Mouse (Mus musculus) kidney, adult 2 months (tissue): ENCODE data around the gene Tmem101. TPM values are rescaled to one million over a fixed set of nuclear protein-coding genes. Genes with fewer than 3 reads are reported as not detected.

ENCODE experiments used
- DNase-seq: peaks from one replicate; pipeline ENCODE4 v3.0.0; 2021
- H3K27ac ChIP-seq: fragments of 200-500 bp; 2 replicates; pipeline ENCODE4 v1.5.1; 2012; ENCODE audit warnings: low read depth, low read length, control low read depth, inconsistent platforms; ENCODE audit not compliant: insufficient read depth
- H3K27me3 ChIP-seq: fragments of 200-500 bp; replicated peaks from 2 replicates; pipeline ENCODE4 v1.6.1; 2012; ENCODE audit warnings: mild to moderate bottlenecking, moderate library complexity, low read length, inconsistent platforms; ENCODE audit not compliant: control insufficient read depth, insufficient read depth
- H3K36me3 ChIP-seq: fragments of 200-500 bp; 2 replicates; pipeline ENCODE4 v1.6.1; 2012; ENCODE audit warnings: mild to moderate bottlenecking, moderate library complexity, low read length, inconsistent platforms; ENCODE audit not compliant: control insufficient read depth, insufficient read depth
- H3K4me1 ChIP-seq: fragments of 200-500 bp; 2 replicates; pipeline ENCODE4 v1.6.1; 2011; ENCODE audit warnings: low read length; ENCODE audit not compliant: control insufficient read depth, insufficient read depth
- H3K4me3 ChIP-seq: fragments of 200-500 bp; 2 replicates; pipeline ENCODE4 v1.5.1; 2011; ENCODE audit warnings: mild to moderate bottlenecking, low read depth, low read length, control low read depth; ENCODE audit not compliant: insufficient read depth
- CTCF ChIP-seq: fragments of 200-500 bp; conservative IDR thresholded peaks from 2 replicates; pipeline ENCODE4 v1.5.1; 2011; ENCODE audit warnings: low read depth, mild to moderate bottlenecking, control low read depth, low read length, moderate library complexity, mixed read lengths; ENCODE audit not compliant: insufficient read depth, insufficient read length
- POLR2A ChIP-seq: fragments of 200-500 bp; IDR thresholded peaks from one replicate; pipeline ENCODE4 v1.6.1; 2011; ENCODE audit warnings: low read depth, low read length, control low read depth
- WGBS: fragments of 180-500 bp; shearing (Covaris S2); methylation state at CpG from one replicate; pipeline ENCODE4 v1.1.7; 2018; 5-methylcytosine and 5-hydroxymethylcytosine counted together
- polyA plus RNA-seq: library from polyadenylated mRNA; depleted of rRNA; stranded (reverse); fragments of >200 nt; gene quantifications from 2 replicates; pipeline ENCODE4 v1.2.3, GENCODE M21; 2012; rRNA removed

Gene Tmem101
- polyA plus RNA-seq, 1 experiment = 18.3 TPM

DNA sequence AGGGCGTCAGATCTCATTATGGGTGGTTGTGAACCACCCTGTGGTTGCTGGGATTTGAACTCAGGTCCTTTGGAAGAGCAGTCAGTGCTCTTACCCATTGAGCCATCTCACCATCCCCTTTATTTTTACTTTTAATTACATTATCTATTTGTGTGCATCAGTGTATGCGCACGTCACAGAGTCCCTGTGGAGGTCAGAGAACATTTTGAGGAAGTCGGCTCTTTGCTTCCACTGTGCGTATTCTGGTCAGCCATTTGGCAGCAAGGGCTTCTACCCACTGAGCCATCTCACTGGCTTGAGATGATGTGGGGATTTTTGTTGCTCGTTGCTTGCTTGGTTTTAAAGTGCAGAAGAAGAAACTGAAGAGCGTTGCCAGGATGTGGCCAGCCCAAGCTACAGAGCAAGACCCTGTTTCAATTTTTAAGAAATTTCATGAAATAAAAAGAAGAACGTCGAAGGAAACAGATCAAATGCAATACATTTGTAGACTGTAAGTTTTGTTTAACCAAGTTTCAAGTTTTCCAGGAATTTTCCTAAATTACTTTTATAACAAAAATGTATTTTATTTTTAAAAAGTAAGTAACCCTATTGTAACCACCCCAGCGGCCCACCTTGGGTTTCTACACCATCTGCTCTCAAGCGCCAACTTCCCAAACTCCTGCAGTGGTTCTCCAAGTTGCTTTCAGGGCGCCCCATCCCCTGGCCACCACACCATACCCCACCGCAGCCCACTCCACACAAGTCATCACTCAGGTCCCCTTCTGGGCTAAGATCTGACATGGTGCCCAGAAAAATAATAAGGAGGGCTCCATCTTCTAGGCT is 18.4 kb downstream of the Tmem101 start:
- no peak for DNase-seq
- Histone ChIP-seq H3K36me3 (no peaks in the 10 kb centered on the region), H3K4me3 (no peak overlapping the region), H3K27me3 (no peaks in the 10 kb centered on the region), H3K4me1 (no peaks in the 10 kb centered on the region), H3K27ac (no peak overlapping the region)
- WGBS = 49% methylated on average over 13 of the region's 13 CpGs
- TF ChIP-seq CTCF = no peak

DNA sequence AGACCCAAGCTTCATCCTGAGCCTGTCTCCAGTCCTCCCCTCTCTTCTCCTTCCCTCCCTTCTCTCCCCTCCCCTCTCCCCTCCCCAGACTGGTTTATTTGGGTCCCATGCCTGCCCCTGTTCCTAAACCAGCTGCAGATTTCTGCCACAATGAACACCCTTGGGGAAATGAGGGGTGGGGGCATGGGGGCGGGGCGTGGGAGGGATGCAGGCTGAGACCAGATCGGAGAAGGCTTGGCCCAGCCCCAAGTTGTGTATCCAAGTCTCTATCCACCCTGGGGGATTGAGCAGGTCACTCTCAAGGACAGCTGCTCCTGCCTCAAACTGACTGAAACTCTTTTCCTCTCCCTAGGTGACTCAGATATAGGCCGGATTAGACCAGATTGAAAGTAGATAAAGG is 21.7 kb downstream of the Tmem101 start:
- Histone ChIP-seq H3K27me3 (no peaks in the 10 kb centered on the region), H3K27ac (no peak overlapping the region), H3K4me3 (no peak overlapping the region), H3K36me3 (no peaks in the 10 kb centered on the region), H3K4me1 (no peaks in the 10 kb centered on the region)
- 21% methylated on average over 4 of the region's 4 CpGs for WGBS
- TF ChIP-seq POLR2A = no peak
- TF ChIP-seq CTCF = no peak
- DNase-seq = no peak

DNA sequence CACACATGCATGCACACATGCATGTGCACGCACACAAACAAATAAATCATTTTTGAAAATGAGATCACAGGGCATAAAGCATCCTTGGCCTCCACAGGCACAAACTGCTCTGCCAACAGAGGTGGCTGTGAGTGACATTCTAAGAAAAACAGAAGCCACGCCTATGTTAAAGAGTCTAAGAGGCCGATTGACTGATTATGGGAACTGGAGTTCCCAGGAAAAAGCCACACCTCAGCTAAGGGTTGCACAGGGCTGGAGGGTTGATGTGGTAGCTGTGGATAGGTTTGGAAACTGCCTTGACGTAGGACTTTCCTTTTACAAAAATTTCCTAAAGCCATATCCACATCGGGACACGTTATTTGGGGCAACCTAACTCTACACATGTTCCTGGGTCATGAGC is 38.8 kb downstream of the Tmem101 start:
- no peaks in the 10 kb centered on the region for H3K4me1 ChIP-seq
- no peak overlapping the region for H3K4me3 ChIP-seq
- no peaks in the 10 kb centered on the region for H3K27me3 ChIP-seq
- no peaks in the 10 kb centered on the region for H3K36me3 ChIP-seq
- no peak for DNase-seq
- WGBS = 76% methylated on average over 6 of the region's 6 CpGs
- TF ChIP-seq CTCF (no peak), POLR2A (no peak)
- no peak overlapping the region for H3K27ac ChIP-seq

DNA sequence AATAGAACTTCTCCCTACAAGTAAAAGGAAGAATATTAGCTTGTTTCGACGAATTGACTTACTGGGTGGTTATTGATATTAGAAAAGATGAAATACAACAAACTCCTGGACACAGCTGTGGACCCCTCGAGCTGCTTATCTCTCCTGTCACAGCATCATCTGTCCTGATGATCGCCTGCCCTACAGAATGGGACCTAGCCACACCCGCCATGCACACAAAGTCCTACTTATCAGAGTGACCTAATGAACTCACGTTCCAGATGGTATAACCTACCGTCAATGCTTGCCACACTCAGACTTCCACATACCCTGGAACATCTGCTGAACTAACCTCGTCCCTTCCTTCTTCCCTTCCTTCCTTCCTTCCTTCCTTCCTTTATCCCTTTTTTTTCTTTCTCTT is 40.0 kb downstream of the Tmem101 start:
- H3K4me1 ChIP-seq = no peaks in the 10 kb centered on the region
- WGBS = 80% methylated on average over 8 of the region's 8 CpGs
- H3K27me3 ChIP-seq = no peaks in the 10 kb centered on the region

DNA sequence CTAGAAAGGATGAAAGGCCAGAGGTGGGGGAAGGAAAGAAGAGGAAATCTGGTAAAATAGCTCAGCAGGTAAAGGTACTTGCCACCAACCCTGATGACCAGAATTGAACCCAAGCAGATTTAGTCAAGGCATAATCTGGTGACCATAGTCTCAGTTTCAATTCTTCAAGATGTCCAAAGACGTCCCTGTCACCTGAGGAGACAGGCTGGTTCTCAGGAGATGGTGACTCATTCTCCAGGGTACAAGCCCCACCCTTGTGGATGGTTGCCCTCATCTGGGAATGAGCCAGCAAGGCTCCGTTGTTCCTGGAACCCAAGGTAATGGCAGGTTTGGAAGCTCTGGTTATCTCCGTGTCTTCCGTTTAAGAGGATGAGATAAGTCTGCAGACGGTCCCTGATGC is 44.6 kb downstream of the Tmem101 start:
- no peaks in the 10 kb centered on the region for H3K36me3 ChIP-seq
- no peak overlapping the region for H3K27ac ChIP-seq
- no peaks in the 10 kb centered on the region for H3K4me1 ChIP-seq
- no peaks in the 10 kb centered on the region for H3K27me3 ChIP-seq
- WGBS = 83% methylated on average over 5 of the region's 5 CpGs
- H3K4me3 ChIP-seq = no peak overlapping the region
- no peak for DNase-seq
- no peak for TF ChIP-seq CTCF
- no peak for TF ChIP-seq POLR2A

More for the DNA sequence above, 40.0 kb downstream of the Tmem101 start:
- Histone ChIP-seq H3K4me3 (no peak overlapping the region), H3K36me3 (no peaks in the 10 kb centered on the region), H3K27ac (no peak overlapping the region)
- TF ChIP-seq CTCF = no peak
- TF ChIP-seq POLR2A = no peak
- no peak for DNase-seq

DNA sequence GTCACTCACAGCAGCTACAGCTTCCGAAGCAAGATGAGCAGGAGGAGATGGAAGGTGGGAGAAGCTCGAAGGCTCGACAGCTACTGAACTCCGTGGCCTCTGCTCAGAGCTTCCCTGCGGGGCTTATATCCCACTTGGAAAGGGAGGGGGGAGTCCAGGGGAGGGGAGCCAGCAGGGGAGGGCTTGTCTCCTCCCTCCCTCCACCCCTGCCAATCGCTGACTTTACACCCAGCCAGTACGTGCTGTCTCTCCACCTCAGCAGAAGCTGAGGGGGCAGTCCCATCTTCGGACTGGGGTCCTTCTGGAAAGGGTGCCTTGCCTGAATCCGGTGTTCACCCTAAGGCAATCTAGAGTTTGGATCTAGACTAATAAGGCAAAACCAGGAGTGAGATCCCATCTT is 48.5 kb downstream of the Tmem101 start, which contains the start of gene Pyy:
Gene Pyy (minus strand): TSS at position 101 of the 400 bp plus-strand sequence.
- 10% methylated on average over 9 of the region's 9 CpGs for WGBS
- TF ChIP-seq CTCF (no peak), POLR2A (no peak)
- DNase-seq = no peak
- no peaks in the 10 kb centered on the region for H3K36me3 ChIP-seq
- H3K27me3 ChIP-seq = no peaks in the 10 kb centered on the region
- no peaks in the 10 kb centered on the region for H3K4me1 ChIP-seq
- H3K4me3 ChIP-seq = no peak within 1 kb of the TSS
- no peak within 1 kb of the TSS for H3K27ac ChIP-seq

DNA sequence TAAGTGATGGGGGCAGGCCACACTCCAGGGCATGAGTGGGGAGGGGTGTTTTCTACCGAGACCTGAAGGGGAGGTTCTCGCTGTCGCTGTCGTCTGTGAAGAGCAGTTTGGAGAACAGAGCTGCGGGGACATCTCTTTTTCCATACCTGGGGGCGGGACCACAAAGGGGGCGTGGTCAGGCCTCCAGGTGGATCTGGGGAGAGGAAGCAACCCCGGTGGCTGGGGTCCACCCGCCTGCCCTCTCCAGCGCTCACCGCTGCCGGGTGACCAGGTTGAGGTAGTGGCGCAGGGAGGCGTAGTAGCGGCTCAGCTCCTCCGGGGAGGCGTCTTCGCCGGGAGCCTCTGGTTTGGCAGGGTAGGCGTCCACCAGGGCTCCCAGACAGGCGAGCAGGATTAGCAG is 49.3 kb downstream of the Tmem101 start:
- no peaks in the 10 kb centered on the region for H3K27me3 ChIP-seq
- H3K4me3 ChIP-seq = no peak overlapping the region
- no peak for TF ChIP-seq CTCF
- TF ChIP-seq POLR2A = no peak
- no peak overlapping the region for H3K27ac ChIP-seq
- no peaks in the 10 kb centered on the region for H3K36me3 ChIP-seq
- WGBS = 5% methylated on average over 21 of the region's 21 CpGs
- no peak for DNase-seq
- H3K4me1 ChIP-seq = no peaks in the 10 kb centered on the region

Other genes with a start within 250 kb of the Tmem101 start
- gene Sost, start 189.4 kb downstream of the Tmem101 start, polyA plus RNA-seq = 2.0 TPM in 2 replicates
- not detected in 2 replicates for gene Cfap97d1, start 172.1 kb downstream of the Tmem101 start, polyA plus RNA-seq
- 67.8 and 92.4 TPM in 2 replicates for gene Dusp3, start 169.4 kb downstream of the Tmem101 start, polyA plus RNA-seq
- gene Mpp3, start 127.9 kb downstream of the Tmem101 start, polyA plus RNA-seq = 2.3 and 3.5 TPM in 2 replicates
- gene Cd300lg, start 114.9 kb downstream of the Tmem101 start, polyA plus RNA-seq = 62.1 and 67.1 TPM in 2 replicates
- gene Mpp2, start 67.9 kb downstream of the Tmem101 start, polyA plus RNA-seq = 4.9 and 5.9 TPM in 2 replicates
- not detected in 2 replicates for gene Ppy, start 55.1 kb downstream of the Tmem101 start, polyA plus RNA-seq
- gene Pyy, start 48.6 kb downstream of the Tmem101 start, polyA plus RNA-seq = not detected in 2 replicates
- 0.23 and 0.39 TPM in 2 replicates for gene Nags, start 10.9 kb downstream of the Tmem101 start, polyA plus RNA-seq
- 33.0 and 39.6 TPM in 2 replicates for gene Lsm12, start 28.9 kb upstream of the Tmem101 start, polyA plus RNA-seq
- gene G6pc3, start 33.2 kb upstream of the Tmem101 start, polyA plus RNA-seq = 127 and 138 TPM in 2 replicates
- gene Hdac5, start 73.8 kb upstream of the Tmem101 start, polyA plus RNA-seq = 69.2 TPM in 2 replicates
- 0.41 and 0.81 TPM in 2 replicates for gene BC030867, start 92.5 kb upstream of the Tmem101 start, polyA plus RNA-seq
- gene Asb16, start 112.3 kb upstream of the Tmem101 start, polyA plus RNA-seq = 0.10 and 0.70 TPM in 2 replicates
- 59.7 and 66.9 TPM in 2 replicates for gene Tmub2, start 128.5 kb upstream of the Tmem101 start, polyA plus RNA-seq
- 28.0 TPM in 2 replicates for gene Atxn7l3, start 140.2 kb upstream of the Tmem101 start, polyA plus RNA-seq
- gene Ubtf, start 163.3 kb upstream of the Tmem101 start, polyA plus RNA-seq = 27.0 and 30.3 TPM in 2 replicates
- 79.5 and 90.6 TPM in 2 replicates for gene Slc4a1, start 209.8 kb upstream of the Tmem101 start, polyA plus RNA-seq
- 2.6 and 3.4 TPM in 2 replicates for gene Rundc3a, start 237.0 kb upstream of the Tmem101 start, polyA plus RNA-seq